Mouse (Mus musculus) olfactory bulb, adult 2 months (tissue): Measurements from ENCODE around the gene Pepd. TPM values are rescaled to one million over a fixed set of nuclear protein-coding genes. Genes with fewer than 3 reads are reported as not detected.
A peak's percentile ranks its signal among the peaks of the same experiment; 100 is the strongest.

Experiments
- H3K27ac ChIP-seq: fragments of 200-500 bp; 2 replicates; pipeline ENCODE4 v1.5.1; 2012; ENCODE audit warnings: low read depth, low read length; ENCODE audit not compliant: insufficient read depth
- H3K4me1 ChIP-seq: fragments of 200-500 bp; 2 replicates; pipeline ENCODE4 v1.6.1; 2012; ENCODE audit warnings: low read length; ENCODE audit not compliant: control insufficient read depth, insufficient read depth
- H3K4me3 ChIP-seq: fragments of 200-500 bp; 2 replicates; pipeline ENCODE4 v1.5.1; 2012; ENCODE audit warnings: mild to moderate bottlenecking, low read depth, low read length, moderate library complexity; ENCODE audit not compliant: insufficient read depth
- CTCF ChIP-seq: fragments of 200-500 bp; IDR thresholded peaks from 2 replicates; pipeline ENCODE4 v1.5.1; 2012; ENCODE audit warnings: low read depth, mild to moderate bottlenecking, low read length, moderate library complexity; ENCODE audit not compliant: insufficient read depth
- POLR2A ChIP-seq: fragments of 200-500 bp; IDR thresholded peaks from 2 replicates; pipeline ENCODE4 v1.6.1; 2012; ENCODE audit warnings: mild to moderate bottlenecking, low read depth, low read length, moderate library complexity; ENCODE audit not compliant: insufficient read depth
- WGBS: fragments of 180-500 bp; shearing (Covaris S2); methylation state at CpG from one replicate; pipeline ENCODE4 v1.1.7; 2018; 5-methylcytosine and 5-hydroxymethylcytosine counted together
- polyA plus RNA-seq: library from polyadenylated mRNA; stranded (reverse); fragments of >200 nt; gene quantifications from 2 replicates; pipeline ENCODE4 v1.2.4, GENCODE M21; 2012; ENCODE audit warnings: low replicate concordance; ENCODE audit not compliant: missing spikeins, insufficient read depth, insufficient read length

The Pepd gene
- not detected in 2 replicates for polyA plus RNA-seq

DNA sequence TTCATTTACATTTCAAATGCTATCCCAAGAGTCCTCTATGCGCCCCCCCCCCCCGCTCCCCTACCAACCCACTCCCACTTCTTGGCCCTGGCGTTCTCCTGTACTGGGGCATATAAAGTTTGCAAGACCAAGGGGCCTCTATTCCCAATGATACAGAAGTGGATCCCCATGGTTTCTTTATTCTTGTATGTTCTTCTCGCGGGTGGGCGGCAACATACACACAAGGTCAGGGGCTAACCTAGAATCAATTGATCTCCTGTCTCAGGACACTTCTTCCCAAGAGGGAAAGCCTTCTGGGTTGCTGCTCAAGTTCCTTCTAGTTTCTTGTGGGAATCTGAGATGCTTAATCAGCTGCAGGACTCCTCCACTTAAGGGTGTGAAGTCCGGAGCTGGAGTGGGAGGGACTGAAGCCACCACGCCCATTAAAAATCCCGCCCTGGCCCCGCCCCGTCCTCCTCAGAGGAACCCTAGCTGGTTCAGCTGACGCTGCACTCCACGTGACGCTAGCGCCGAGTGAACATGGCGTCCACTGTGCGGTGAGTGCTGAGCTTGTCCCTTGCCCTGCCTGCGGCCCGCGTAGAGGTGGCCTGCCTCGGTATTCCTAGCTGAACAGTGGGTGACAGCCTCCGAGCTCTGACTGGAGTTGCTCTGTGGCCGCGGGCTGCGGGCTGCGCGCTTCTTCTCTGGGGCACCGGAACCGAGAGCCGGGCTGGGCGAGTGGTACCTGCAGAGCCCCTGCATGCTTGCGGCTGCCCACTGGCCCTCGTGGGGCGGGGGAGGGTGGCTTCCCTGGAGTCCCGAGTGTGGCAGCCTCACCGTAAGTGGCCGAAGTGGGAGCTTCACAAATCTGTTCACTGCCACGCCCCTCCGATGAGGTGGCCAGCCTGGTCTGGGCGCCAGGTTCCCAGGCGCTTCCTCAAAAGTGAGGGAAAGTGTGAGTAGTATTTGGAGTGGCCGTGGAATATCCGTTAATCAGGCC, at the start of gene Pepd:
Gene Pepd, plus strand, starts transcription at position 461 of the 979 bp plus-strand sequence.
- Histone ChIP-seq H3K4me3 (peak within 1 kb of the TSS; percentile 71), H3K27ac (no peak within 1 kb of the TSS), H3K4me1 (peaks cover 6% of the 10 kb centered on the region)
- 6% methylated on average over 44 of the region's 44 CpGs for WGBS
- TF ChIP-seq CTCF (no peak), POLR2A (0 out of 2 replicates have a peak, but pooled peaks have one; percentile 24)

DNA sequence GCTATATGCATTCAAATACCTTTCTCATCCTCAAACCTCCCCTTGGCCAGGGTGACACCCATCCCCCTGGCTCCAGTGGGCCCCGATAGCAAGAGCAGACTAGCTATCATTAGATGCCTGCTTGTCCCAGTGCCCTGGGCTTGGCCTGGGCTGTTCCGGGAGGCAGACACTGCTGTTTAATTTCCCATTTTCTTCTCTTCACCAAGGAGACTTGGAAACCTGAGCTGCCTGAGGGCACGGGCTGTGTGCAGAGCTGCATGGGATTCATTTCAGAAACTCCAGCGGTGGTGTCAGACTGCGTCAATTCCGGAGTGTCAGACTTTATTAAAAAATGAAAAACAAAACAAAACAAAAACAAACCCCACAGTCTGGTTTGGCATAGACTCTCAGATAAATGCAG, 44.9 kb upstream of the Pepd start:
- peaks cover 3% of the 10 kb centered on the region for H3K4me1 ChIP-seq
- 79% methylated on average over 6 of the region's 6 CpGs for WGBS
- H3K4me3 ChIP-seq, result no peak overlapping the region
- H3K27ac ChIP-seq, result no peak overlapping the region
- TF ChIP-seq CTCF (no peak), POLR2A (no peak)

DNA sequence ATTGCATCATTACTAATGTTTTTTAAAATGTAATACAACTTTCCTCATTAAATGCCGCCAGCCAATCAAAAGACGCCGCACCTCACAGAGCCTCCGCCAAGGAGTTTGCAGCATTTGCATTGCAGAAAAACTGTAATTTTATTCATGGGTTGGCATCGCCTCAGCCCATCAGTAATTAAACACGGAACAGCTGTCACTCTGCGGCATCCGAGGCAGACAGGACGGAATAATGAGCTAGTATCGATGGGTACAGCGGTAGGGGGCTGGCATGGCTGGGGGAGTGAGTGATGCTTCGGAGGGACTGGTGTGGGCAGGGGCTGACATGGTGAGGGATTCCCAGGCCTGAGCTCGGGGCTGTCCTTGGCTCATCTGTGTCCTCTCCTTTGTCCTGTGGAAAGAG, 42.5 kb upstream of the Pepd start:
- peaks cover 3% of the 10 kb centered on the region for H3K4me1 ChIP-seq
- TF ChIP-seq CTCF, result no peak
- TF ChIP-seq POLR2A, result no peak
- 26% methylated on average over 13 of the region's 13 CpGs for WGBS
- H3K4me3 ChIP-seq, result no peak overlapping the region
- no peak overlapping the region for H3K27ac ChIP-seq

DNA sequence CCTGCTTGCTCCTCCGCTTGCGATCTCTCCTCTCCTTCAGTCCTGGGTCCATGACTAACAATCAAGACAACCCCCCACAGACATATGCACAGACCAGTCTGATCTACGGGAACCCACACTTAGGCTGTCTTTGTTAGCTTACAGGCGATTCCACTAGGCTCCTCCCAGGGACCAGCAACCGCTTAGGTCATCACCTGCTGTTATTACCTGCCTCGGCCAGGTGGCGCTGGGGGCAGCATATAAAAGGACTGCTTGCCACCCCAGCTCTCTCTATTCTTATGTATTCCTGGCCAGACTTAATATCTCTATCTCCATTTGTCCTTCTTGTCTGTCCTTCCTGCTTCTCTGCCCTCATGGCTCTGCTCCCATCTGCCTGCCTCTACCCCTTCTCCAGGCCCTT, 35.4 kb upstream of the Pepd start:
- TF ChIP-seq CTCF, result no peak
- no peak for TF ChIP-seq POLR2A
- Histone ChIP-seq H3K4me1 (no peaks in the 10 kb centered on the region), H3K27ac (no peak overlapping the region), H3K4me3 (no peak overlapping the region)
- 70% methylated on average over 7 of the region's 7 CpGs for WGBS

DNA sequence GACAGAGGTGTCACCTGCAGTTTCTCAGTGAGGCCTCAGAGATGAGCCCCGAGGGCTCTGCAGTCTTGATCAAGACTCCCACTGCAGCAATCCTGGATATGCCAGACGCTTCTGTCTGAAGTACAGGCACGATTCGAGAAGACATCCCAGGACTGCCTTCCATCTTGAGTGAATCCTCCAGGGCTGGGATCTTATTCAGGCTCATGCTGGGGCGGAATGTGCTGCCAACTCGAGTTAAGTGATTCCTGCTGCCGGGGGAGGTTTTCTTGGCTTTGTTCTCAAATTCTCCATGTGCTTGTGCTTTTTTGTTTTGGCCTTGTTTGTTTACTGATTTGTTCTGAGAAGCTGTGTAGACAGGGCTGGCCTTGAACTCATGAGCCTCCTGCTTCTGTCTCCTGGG, 34.4 kb upstream of the Pepd start:
- no peaks in the 10 kb centered on the region for H3K4me1 ChIP-seq

DNA sequence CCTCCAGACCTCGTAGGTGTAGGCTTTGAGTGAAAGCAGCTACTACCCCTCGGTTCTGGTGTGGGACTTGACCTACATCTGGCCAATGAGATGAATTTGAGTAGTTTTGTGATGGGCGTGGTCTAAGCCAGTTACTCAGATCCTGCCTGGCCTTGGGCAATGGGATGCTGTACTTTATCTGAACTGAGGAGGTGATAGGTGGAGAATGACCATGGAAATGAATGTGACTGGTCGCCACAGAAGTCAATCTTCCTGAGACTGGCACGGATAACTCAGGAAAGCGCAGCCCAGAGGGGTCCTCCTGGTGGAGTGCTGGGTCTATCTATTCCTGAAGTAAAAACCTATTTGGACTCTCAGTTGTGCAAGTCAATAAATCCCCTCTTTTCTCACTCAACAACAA, 23.7 kb upstream of the Pepd start:
- 85% methylated on average over 6 of the region's 6 CpGs for WGBS
- no peak overlapping the region for H3K4me3 ChIP-seq
- no peak overlapping the region for H3K27ac ChIP-seq
- H3K4me1 ChIP-seq, result no peaks in the 10 kb centered on the region
- TF ChIP-seq POLR2A (no peak), CTCF (no peak)

More for the DNA sequence above, 34.4 kb upstream of the Pepd start:
- H3K4me3 ChIP-seq, result no peak overlapping the region
- no peak for TF ChIP-seq POLR2A
- TF ChIP-seq CTCF, result no peak
- WGBS, result 61% methylated on average over 7 of the region's 7 CpGs
- no peak overlapping the region for H3K27ac ChIP-seq

DNA sequence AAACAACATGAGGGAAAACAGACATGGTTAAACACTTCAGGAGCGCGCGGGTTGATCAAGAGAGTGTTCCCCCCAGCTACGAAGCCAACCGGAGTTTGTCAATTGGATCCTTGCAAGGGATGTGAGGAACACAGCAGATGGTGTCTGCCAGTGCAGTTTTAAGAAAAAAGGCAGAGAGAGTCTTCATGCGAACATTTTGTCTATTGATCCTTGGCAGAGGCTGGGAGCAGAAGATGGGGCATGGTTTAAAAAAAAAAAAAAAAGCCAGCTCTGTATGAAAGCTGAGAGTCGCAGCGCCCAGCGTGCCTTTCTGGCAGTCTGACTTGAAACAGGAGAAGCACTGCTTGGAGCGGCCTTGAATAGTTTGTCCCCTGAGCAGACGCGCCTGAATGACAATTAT, 23.3 kb upstream of the Pepd start:
- Histone ChIP-seq H3K4me1 (no peaks in the 10 kb centered on the region), H3K4me3 (no peak overlapping the region), H3K27ac (no peak overlapping the region)
- TF ChIP-seq POLR2A, result no peak
- no peak for TF ChIP-seq CTCF
- WGBS, result 72% methylated on average over 12 of the region's 12 CpGs

DNA sequence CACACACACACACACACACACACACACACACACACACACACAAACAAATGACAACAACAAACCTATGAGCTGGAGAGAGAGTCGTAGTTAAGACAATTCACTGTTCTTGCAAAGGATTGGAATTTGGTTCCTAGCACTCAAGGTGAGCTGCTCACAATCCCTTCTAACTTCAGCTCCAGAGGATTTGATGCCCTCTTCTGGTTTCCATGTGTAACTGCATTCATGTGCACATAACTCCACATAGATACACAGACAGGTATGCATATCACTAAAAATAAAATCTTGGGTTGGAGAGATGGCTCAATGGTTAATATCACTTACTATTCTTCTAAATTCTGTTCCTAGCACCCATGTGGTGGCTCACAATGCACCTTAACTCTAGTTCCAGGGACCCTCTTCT, 19.3 kb upstream of the Pepd start:
- WGBS, result 97% methylated on average over 1 of the region's 1 CpGs
- no peaks in the 10 kb centered on the region for H3K4me1 ChIP-seq
- TF ChIP-seq CTCF, result no peak
- TF ChIP-seq POLR2A, result no peak
- no peak overlapping the region for H3K4me3 ChIP-seq
- H3K27ac ChIP-seq, result no peak overlapping the region

DNA sequence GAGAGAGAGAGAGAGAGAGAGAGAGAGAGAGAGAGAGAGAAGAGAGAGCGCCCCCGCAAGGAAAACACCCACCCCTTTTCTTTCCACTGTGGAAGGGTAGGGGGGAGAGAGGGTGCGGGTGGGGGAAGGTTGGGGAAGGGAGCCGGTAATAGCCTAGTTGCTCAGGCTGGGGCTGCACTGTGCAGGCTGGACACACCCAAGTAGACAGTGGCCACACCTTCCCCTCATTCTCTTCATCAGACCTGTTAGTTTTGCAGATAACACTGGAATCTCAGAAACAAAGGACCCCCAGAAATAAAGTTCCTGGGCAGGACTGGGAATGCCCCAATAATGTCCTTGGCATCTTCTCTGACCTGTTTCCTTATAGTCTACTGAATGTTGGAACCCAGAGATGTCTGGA, 15.7 kb upstream of the Pepd start:
- no peak overlapping the region for H3K27ac ChIP-seq
- WGBS, result 87% methylated on average over 4 of the region's 4 CpGs
- no peaks in the 10 kb centered on the region for H3K4me1 ChIP-seq
- no peak overlapping the region for H3K4me3 ChIP-seq
- no peak for TF ChIP-seq CTCF
- no peak for TF ChIP-seq POLR2A

DNA sequence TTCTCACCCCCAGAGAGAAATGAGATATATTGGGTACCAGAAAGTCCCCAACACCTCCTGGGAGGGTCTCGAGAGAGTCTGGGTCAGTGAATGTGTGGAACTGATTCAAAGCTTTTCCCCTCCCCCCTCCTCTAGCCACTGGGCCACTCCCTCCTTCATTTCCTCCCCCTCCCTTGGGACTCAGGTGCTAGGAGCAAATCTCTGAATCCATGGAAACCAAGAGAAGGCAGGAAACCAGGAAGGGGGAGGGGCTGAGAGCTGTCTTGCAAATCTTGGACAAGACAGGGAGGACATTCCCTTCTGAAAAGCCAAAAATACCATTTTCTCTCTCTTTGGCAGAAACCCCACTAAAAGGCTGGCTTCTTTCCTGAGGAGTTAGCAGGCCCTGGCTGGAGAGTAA, 15.1 kb upstream of the Pepd start:
- Histone ChIP-seq H3K27ac (no peak overlapping the region), H3K4me1 (no peaks in the 10 kb centered on the region), H3K4me3 (no peak overlapping the region)
- WGBS, result 29% methylated on average over 1 of the region's 1 CpGs
- TF ChIP-seq CTCF (no peak), POLR2A (no peak)
